Mouse (Mus musculus) liver (tissue): ENCODE measurements around the gene Gramd4.
"Not testable (repeated sequence)": the region's sequence is repeated elsewhere in the genome, so short reads cannot be mapped to it uniquely, and the experiment has no call there.

Source experiments
- DNase-seq: peaks from one replicate; pipeline ENCODE4 v3.0.0-alpha.2; 2020; ENCODE audit warnings: mixed read lengths

Gramd4 gene

GRCm38 (mm10) chr15:86051878-86052478, 5.5 kb upstream of the Gramd4 start:
- DNase-seq = no peak

GRCm38 (mm10) chr15:86053890-86054536, 3.5 kb upstream of the Gramd4 start:
- peak; percentile 87 for DNase-seq

GRCm38 (mm10) chr15:86054861-86055260, 2.6 kb upstream of the Gramd4 start:
- DNase-seq = not testable (repeated sequence)

- no peak for DNase-seq
Observed at GRCm38 (mm10) chr15:86056221-86056760, 1.2 kb upstream of the Gramd4 start.

- DNase-seq = no peak
Observed at GRCm38 (mm10) chr15:86057908-86058307, 413 bp downstream of the Gramd4 start.

- DNase-seq = peak; percentile 90
Observed at GRCm38 (mm10) chr15:86058394-86058915, 960 bp downstream of the Gramd4 start.

GRCm38 (mm10) chr15:86058931-86059834, 1.7 kb downstream of the Gramd4 start:
- no peak for DNase-seq

GRCm38 (mm10) chr15:86059835-86060380, 2.4 kb downstream of the Gramd4 start:
- peak; percentile 55 for DNase-seq

GRCm38 (mm10) chr15:86060581-86060980, 3.1 kb downstream of the Gramd4 start:
- no peak for DNase-seq

GRCm38 (mm10) chr15:86061221-86061620, 3.7 kb downstream of the Gramd4 start:
- no peak for DNase-seq

- no peak for DNase-seq
Observed at GRCm38 (mm10) chr15:86061848-86062481, 4.5 kb downstream of the Gramd4 start.

- DNase-seq = no peak
Observed at GRCm38 (mm10) chr15:86064191-86064849, 6.8 kb downstream of the Gramd4 start.

- peak; percentile 75 for DNase-seq
Observed at GRCm38 (mm10) chr15:86064850-86065229, 7.3 kb downstream of the Gramd4 start.

- no peak for DNase-seq
Observed at GRCm38 (mm10) chr15:86065367-86065766, 7.9 kb downstream of the Gramd4 start.

- DNase-seq = no peak
Observed at GRCm38 (mm10) chr15:86066836-86067580, 9.5 kb downstream of the Gramd4 start.

GRCm38 (mm10) chr15:86067581-86067910, 10.1 kb downstream of the Gramd4 start:
- peak; percentile 48 for DNase-seq

- no peak for DNase-seq
Observed at GRCm38 (mm10) chr15:86067941-86068495, 10.5 kb downstream of the Gramd4 start.

- DNase-seq = no peak
Observed at GRCm38 (mm10) chr15:86069011-86069791, 11.7 kb downstream of the Gramd4 start.

GRCm38 (mm10) chr15:86070368-86070767, 12.9 kb downstream of the Gramd4 start:
- no peak for DNase-seq

- DNase-seq = no peak
Observed at GRCm38 (mm10) chr15:86071166-86071565, 13.7 kb downstream of the Gramd4 start.
